Mouse (Mus musculus) hindbrain, embryonic 16.5 days (tissue): Measurements from ENCODE around the gene Als2. TPM values are rescaled to one million over a fixed set of nuclear protein-coding genes. Genes with fewer than 3 reads are reported as not detected.

Experiments
- ATAC-seq: fragments of 200-750 bp; cut with Nextera tagmentation; 2 replicates; pipeline ENCODE4 v1.8.0; 2017; ENCODE audit warnings: moderate TSS enrichment, moderate library complexity
- H3K27ac ChIP-seq: fragments of 300-500 bp; sonication (generic); 2 replicates; pipeline ENCODE4 v1.5.1; 2014; ENCODE audit warnings: low read depth, mild to moderate bottlenecking, control low read depth, low read length, moderate library complexity
- H3K27me3 ChIP-seq: fragments of 300-500 bp; sonication (generic); replicated peaks from 2 replicates; pipeline ENCODE4 v1.6.1; 2014; ENCODE audit warnings: low read length; ENCODE audit not compliant: control insufficient read depth, insufficient read depth
- H3K36me3 ChIP-seq: fragments of 300-500 bp; sonication (generic); 2 replicates; pipeline ENCODE4 v1.6.1; 2014; ENCODE audit warnings: mild to moderate bottlenecking, low read length, moderate library complexity, mixed read lengths; ENCODE audit not compliant: control insufficient read depth, insufficient read depth
- H3K4me1 ChIP-seq: fragments of 300-500 bp; sonication (generic); 2 replicates; pipeline ENCODE4 v1.6.1; 2014; ENCODE audit warnings: low read depth, low read length; ENCODE audit not compliant: control insufficient read depth, insufficient read depth
- H3K4me2 ChIP-seq: fragments of 300-500 bp; sonication (generic); 2 replicates; pipeline ENCODE4 v1.6.1; 2014; ENCODE audit warnings: mild to moderate bottlenecking, low read length, control low read depth, moderate library complexity
- H3K4me3 ChIP-seq: fragments of 300-500 bp; sonication (generic); 2 replicates; pipeline ENCODE4 v1.5.1; 2014; ENCODE audit warnings: mild to moderate bottlenecking, low read length, control low read depth, moderate library complexity
- H3K9ac ChIP-seq: fragments of 300-500 bp; sonication (generic); 2 replicates; pipeline ENCODE4 v1.6.1; 2014; ENCODE audit warnings: low read depth, mild to moderate bottlenecking, control low read depth, low read length, moderate library complexity
- H3K9me3 ChIP-seq: fragments of 300-500 bp; sonication (generic); 2 replicates; pipeline ENCODE4 v1.6.1; 2014; ENCODE audit warnings: mild to moderate bottlenecking, low read length, moderate library complexity; ENCODE audit not compliant: control insufficient read depth
- WGBS: fragments of 180-500 bp; shearing (Covaris S2); extraction: QIAGEN DNeasy Blood & Tissue Kit; methylation state at CpG from one replicate; pipeline ENCODE4 v1.1.7; 2014; 5-methylcytosine and 5-hydroxymethylcytosine counted together
- polyA plus RNA-seq: library from polyadenylated mRNA; unstranded; fragments of >200 nt; fragmentation: Nextera tagmentation; extraction: Ambion mirVana; gene quantifications from 2 replicates; pipeline ENCODE4 v1.2.1, GENCODE M21; 2015

Gene Als2
- 16.9 and 21.1 TPM in 2 replicates for polyA plus RNA-seq

- 1% methylated on average over 23 of the region's 58 CpGs for WGBS
These were observed at the start of gene Als2 for GRCm38 (mm10) chr1:59236856-59237441. Gene Als2 (minus strand): TSS chr1:59237231.

GRCm38 (mm10) chr1:59286316-59286850 is 49.4 kb upstream of the Als2 start:
- no peak overlapping the region for H3K4me2 ChIP-seq
- H3K36me3 ChIP-seq, result no peaks in the 10 kb centered on the region
- H3K9me3 ChIP-seq, result no peaks in the 10 kb centered on the region
- H3K27me3 ChIP-seq, result no peaks in the 10 kb centered on the region
- WGBS, result 79% methylated on average over 13 of the region's 13 CpGs
- no peak for ATAC-seq
- H3K4me3 ChIP-seq, result no peak overlapping the region
- no peak overlapping the region for H3K27ac ChIP-seq
- no peaks in the 10 kb centered on the region for H3K4me1 ChIP-seq
- H3K9ac ChIP-seq, result no peak overlapping the region

More at GRCm38 (mm10) chr1:59236856-59237441, at the start of gene Als2:
- Histone ChIP-seq H3K27me3 (no peaks in the 10 kb centered on the region), H3K4me1 (peaks cover 9% of the 10 kb centered on the region; the same call in 1 of the 2 replicates), H3K36me3 (no peaks in the 10 kb centered on the region), H3K4me2 (peak within 1 kb of the TSS; percentile 67), H3K9ac (peak within 1 kb of the TSS; percentile 91), H3K9me3 (no peaks in the 10 kb centered on the region), H3K27ac (peak within 1 kb of the TSS; percentile 89), H3K4me3 (peak within 1 kb of the TSS; percentile 86)
- ATAC-seq, result peak; percentile 97

GRCm38 (mm10) chr1:59285880-59286279 is 48.8 kb upstream of the Als2 start:
- no peak overlapping the region for H3K4me2 ChIP-seq
- WGBS, result 87% methylated on average over 5 of the region's 5 CpGs
- no peak overlapping the region for H3K9ac ChIP-seq
- H3K9me3 ChIP-seq, result no peaks in the 10 kb centered on the region
- no peaks in the 10 kb centered on the region for H3K36me3 ChIP-seq
- no peaks in the 10 kb centered on the region for H3K27me3 ChIP-seq
- no peak overlapping the region for H3K27ac ChIP-seq
- no peak for ATAC-seq
- H3K4me3 ChIP-seq, result no peak overlapping the region
- no peaks in the 10 kb centered on the region for H3K4me1 ChIP-seq

- H3K4me2 ChIP-seq, result no peak overlapping the region
- H3K27ac ChIP-seq, result no peak overlapping the region
- WGBS, result 33% methylated on average over 3 of the region's 3 CpGs
- H3K27me3 ChIP-seq, result no peaks in the 10 kb centered on the region
- ATAC-seq, result no peak
- H3K36me3 ChIP-seq, result no peaks in the 10 kb centered on the region
- no peak overlapping the region for H3K4me3 ChIP-seq
- H3K9me3 ChIP-seq, result no peaks in the 10 kb centered on the region
- no peak overlapping the region for H3K9ac ChIP-seq
- H3K4me1 ChIP-seq, result peaks cover 2% of the 10 kb centered on the region; the same call in 1 of the 2 replicates
These were observed 35.2 kb upstream of the Als2 start for GRCm38 (mm10) chr1:59272189-59272588.

- peak; percentile 58; the same call in 1 of the 2 replicates for ATAC-seq
- no peak overlapping the region for H3K4me3 ChIP-seq
- WGBS, result 42% methylated on average over 20 of the region's 20 CpGs
- no peak overlapping the region for H3K9ac ChIP-seq
- H3K4me2 ChIP-seq, result no peak overlapping the region
- H3K27ac ChIP-seq, result peak overlapping the region; percentile 37; the same call in 1 of the 2 replicates
- peaks cover 2% of the 10 kb centered on the region; the same call in 1 of the 2 replicates for H3K4me1 ChIP-seq
- no peaks in the 10 kb centered on the region for H3K9me3 ChIP-seq
- no peaks in the 10 kb centered on the region for H3K36me3 ChIP-seq
- no peaks in the 10 kb centered on the region for H3K27me3 ChIP-seq
These were observed 33.1 kb upstream of the Als2 start for GRCm38 (mm10) chr1:59269951-59270689.

GRCm38 (mm10) chr1:59269466-59269865 is 32.4 kb upstream of the Als2 start:
- WGBS, result 86% methylated on average over 6 of the region's 6 CpGs
- no peak overlapping the region for H3K4me3 ChIP-seq
- H3K4me2 ChIP-seq, result no peak overlapping the region
- ATAC-seq, result no peak
- no peak overlapping the region for H3K27ac ChIP-seq
- no peaks in the 10 kb centered on the region for H3K9me3 ChIP-seq
- H3K36me3 ChIP-seq, result no peaks in the 10 kb centered on the region
- peaks cover 2% of the 10 kb centered on the region; the same call in 1 of the 2 replicates for H3K4me1 ChIP-seq
- H3K9ac ChIP-seq, result no peak overlapping the region
- H3K27me3 ChIP-seq, result no peaks in the 10 kb centered on the region

GRCm38 (mm10) chr1:59268931-59269330 is 31.9 kb upstream of the Als2 start:
- ATAC-seq, result no peak
- Histone ChIP-seq H3K4me1 (peaks cover 2% of the 10 kb centered on the region; the same call in 1 of the 2 replicates), H3K9me3 (no peaks in the 10 kb centered on the region), H3K27me3 (no peaks in the 10 kb centered on the region), H3K4me3 (no peak overlapping the region), H3K27ac (no peak overlapping the region), H3K9ac (no peak overlapping the region), H3K4me2 (no peak overlapping the region), H3K36me3 (no peaks in the 10 kb centered on the region)
- WGBS, result 71% methylated on average over 8 of the region's 8 CpGs

- no peak for ATAC-seq
- WGBS, result 14% methylated on average over 3 of the region's 3 CpGs
These were observed 20.7 kb upstream of the Als2 start for GRCm38 (mm10) chr1:59257736-59258135.

GRCm38 (mm10) chr1:59256751-59257231 is 19.8 kb upstream of the Als2 start, which contains the start of gene Cdk15:
Gene Cdk15 (plus strand): TSS chr1:59256906.
- H3K4me1 ChIP-seq, result peaks cover 7% of the 10 kb centered on the region
- ATAC-seq, result peak; percentile 53; the same call in 1 of the 2 replicates
- H3K9ac ChIP-seq, result no peak within 1 kb of the TSS; the same call in 1 of the 2 replicates
- WGBS, result 12% methylated on average over 13 of the region's 13 CpGs
- H3K36me3 ChIP-seq, result no peaks in the 10 kb centered on the region
- H3K4me2 ChIP-seq, result peak within 1 kb of the TSS; percentile 31
- H3K9me3 ChIP-seq, result no peaks in the 10 kb centered on the region
- no peak within 1 kb of the TSS for H3K27ac ChIP-seq
- H3K27me3 ChIP-seq, result no peaks in the 10 kb centered on the region
- H3K4me3 ChIP-seq, result no peak within 1 kb of the TSS

More at GRCm38 (mm10) chr1:59257736-59258135, 20.7 kb upstream of the Als2 start:
- H3K4me2 ChIP-seq, result no peak overlapping the region
- H3K27ac ChIP-seq, result no peak overlapping the region
- H3K4me1 ChIP-seq, result peaks cover 7% of the 10 kb centered on the region
- no peaks in the 10 kb centered on the region for H3K9me3 ChIP-seq
- H3K36me3 ChIP-seq, result no peaks in the 10 kb centered on the region
- H3K9ac ChIP-seq, result no peak overlapping the region; the same call in 1 of the 2 replicates
- no peak overlapping the region for H3K4me3 ChIP-seq
- no peaks in the 10 kb centered on the region for H3K27me3 ChIP-seq
